Mouse (Mus musculus): ENCODE measurements at regions not wholly inside any gene's neighbourhood (a gene's known extent, or its start where the extent isn't known, plus 50 kb on each side); places are given as distances from the start of the nearest gene placed in this dataset.

- no peak for TF ChIP-seq POLR2A (IDR thresholded peaks at IDR 0.05; ENCODE audit: extremely low read depth, insufficient read depth, low read length)
- no peak for TF ChIP-seq CTCF (IDR thresholded peaks at IDR 0.05; ENCODE audit: extremely low read depth, insufficient read depth, low read length)
These were observed 286.7 kb downstream of the Zfp619 start for GRCm38 (mm10) chr7:39804276-39804675.
